Mouse (Mus musculus) heart, postnatal 0 days (tissue): Measurements from ENCODE around the gene Hlf.

Experiments
- CTCF ChIP-seq: IDR thresholded peaks from 2 replicates; pipeline ENCODE4 v1.5.1; 2016; ENCODE audit warnings: antibody characterized with exemption, control low read depth, low read depth
- EP300 ChIP-seq: IDR thresholded peaks from 2 replicates; pipeline ENCODE4 v1.6.1; 2016; ENCODE audit warnings: antibody characterized with exemption, low read depth

DNA sequence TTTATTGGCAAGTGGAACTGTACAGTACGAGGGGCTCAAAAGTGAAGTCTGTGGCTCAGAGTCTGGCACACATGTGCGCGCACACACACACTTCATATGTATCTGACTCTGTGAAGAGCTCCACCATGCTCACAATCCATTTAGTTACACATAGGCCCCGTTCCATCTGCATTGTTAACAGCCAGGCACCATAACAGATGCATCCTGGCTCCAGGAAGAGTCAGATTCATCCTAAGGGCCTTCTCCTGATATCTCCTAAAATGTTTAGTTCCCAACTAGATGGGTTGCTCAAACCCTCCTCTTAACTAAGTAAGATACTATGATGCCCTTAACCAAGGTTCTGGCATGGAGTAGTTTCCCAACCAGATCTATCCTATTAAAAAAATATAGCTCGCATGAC, 64.5 kb downstream of the Hlf start:
- no peak for TF ChIP-seq CTCF
- TF ChIP-seq EP300: no peak
